Mouse (Mus musculus): ENCODE measurements around the gene Kiss1r. TPM values are rescaled to one million over a fixed set of nuclear protein-coding genes. Genes with fewer than 3 reads are reported as not detected.

Gene Kiss1r
- polyA plus RNA-seq, 1 experiment: 5.9 TPM

DNA sequence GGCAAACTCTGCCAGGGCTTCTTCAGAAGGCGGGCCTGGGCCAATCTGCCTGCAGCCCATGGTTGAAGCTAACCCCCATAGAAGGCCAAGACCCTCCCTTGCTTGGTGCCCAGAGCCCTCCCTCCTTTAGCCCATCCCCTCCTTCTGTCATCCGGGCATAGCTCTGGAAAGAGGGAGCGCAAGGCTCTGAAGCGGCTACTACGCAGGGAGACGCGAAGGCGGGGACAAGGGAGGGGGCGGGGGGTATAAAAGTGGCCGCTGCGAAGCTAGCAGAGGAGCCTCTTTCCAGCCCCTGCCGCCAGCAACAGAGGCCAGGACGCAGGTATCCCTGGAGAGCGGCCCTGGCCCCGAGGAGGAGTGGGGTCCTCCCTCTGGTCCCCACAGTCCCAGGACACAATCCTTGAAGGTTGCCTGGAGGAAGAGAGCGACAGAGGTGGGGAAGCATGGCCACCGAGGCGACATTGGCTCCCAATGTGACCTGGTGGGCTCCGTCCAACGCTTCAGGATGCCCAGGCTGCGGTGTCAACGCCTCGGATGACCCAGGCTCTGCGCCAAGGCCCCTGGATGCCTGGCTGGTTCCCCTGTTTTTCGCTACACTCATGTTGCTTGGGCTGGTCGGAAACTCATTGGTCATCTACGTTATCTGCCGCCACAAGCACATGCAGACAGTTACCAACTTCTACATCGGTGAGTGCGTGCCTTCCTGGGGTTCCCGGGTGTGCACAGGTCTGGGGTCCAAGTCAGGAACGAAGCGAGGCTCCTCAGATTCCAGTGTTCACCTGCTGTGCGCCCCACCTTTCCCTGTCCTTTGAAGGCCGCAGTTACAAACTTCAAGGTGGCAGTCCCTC, 1.7 kb downstream of the Kiss1r start:
- H3K27me3 ChIP-seq (ENCODE audit: control insufficient read depth, insufficient read depth, low read length): peaks cover 12% of the 10 kb centered on the region; the same call in 1 of the 2 replicates
- 60% methylated on average over 35 of the region's 35 CpGs for WGBS
- peaks cover 30% of the 10 kb centered on the region for H3K4me1 ChIP-seq (ENCODE audit: control insufficient read depth, insufficient read depth, insufficient read length, low read length)
- H3K4me3 ChIP-seq (ENCODE audit: low read depth, low read length): peak overlapping the region; percentile 48
- H3K36me3 ChIP-seq (ENCODE audit: control insufficient read depth, insufficient read depth, low read length): no peaks in the 10 kb centered on the region
- TF ChIP-seq POLR2A (IDR thresholded peaks at IDR 0.05; ENCODE audit: low read depth, low read length): no peak
- no peak for TF ChIP-seq CTCF (IDR thresholded peaks at IDR 0.05; ENCODE audit: extremely low read depth, insufficient read length, insufficient replicate concordance, low read depth, low read length)
- no peak overlapping the region for H3K27ac ChIP-seq (ENCODE audit: insufficient read depth, low read depth, low read length)

DNA sequence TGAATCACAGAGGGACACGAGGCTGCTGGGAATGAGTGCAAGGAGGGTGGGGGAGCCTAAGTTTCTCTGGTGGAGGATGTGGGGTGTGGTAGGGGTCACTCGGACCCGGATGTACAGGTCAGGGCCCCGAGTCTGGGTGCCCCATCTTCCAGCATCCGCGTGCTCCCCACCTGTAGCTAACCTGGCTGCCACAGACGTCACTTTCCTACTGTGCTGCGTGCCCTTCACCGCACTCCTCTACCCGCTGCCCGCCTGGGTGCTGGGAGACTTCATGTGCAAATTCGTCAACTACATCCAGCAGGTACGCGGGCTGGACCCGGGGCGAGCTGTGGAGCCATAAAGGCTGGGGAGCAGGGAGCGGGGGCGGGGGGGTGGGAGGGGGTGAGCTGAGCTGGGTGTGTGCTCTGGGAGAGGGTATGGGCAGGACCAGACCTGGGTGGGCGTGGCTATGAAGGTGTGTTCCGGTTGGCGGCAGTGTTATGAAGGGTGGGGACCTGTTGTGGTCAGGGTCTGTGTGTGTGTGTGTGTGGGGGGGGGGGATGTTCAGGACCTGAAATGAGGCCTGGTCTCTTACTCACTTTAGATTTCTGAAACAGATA, 2.6 kb downstream of the Kiss1r start:
- WGBS: 12% methylated on average over 21 of the region's 21 CpGs
- TF ChIP-seq CTCF (IDR thresholded peaks at IDR 0.05; ENCODE audit: extremely low read depth, insufficient read length, insufficient replicate concordance, low read depth, low read length): no peak
- TF ChIP-seq POLR2A (IDR thresholded peaks at IDR 0.05; ENCODE audit: low read depth, low read length): no peak
- peaks cover 28% of the 10 kb centered on the region for H3K4me1 ChIP-seq (ENCODE audit: control insufficient read depth, insufficient read depth, insufficient read length, low read length)

DNA sequence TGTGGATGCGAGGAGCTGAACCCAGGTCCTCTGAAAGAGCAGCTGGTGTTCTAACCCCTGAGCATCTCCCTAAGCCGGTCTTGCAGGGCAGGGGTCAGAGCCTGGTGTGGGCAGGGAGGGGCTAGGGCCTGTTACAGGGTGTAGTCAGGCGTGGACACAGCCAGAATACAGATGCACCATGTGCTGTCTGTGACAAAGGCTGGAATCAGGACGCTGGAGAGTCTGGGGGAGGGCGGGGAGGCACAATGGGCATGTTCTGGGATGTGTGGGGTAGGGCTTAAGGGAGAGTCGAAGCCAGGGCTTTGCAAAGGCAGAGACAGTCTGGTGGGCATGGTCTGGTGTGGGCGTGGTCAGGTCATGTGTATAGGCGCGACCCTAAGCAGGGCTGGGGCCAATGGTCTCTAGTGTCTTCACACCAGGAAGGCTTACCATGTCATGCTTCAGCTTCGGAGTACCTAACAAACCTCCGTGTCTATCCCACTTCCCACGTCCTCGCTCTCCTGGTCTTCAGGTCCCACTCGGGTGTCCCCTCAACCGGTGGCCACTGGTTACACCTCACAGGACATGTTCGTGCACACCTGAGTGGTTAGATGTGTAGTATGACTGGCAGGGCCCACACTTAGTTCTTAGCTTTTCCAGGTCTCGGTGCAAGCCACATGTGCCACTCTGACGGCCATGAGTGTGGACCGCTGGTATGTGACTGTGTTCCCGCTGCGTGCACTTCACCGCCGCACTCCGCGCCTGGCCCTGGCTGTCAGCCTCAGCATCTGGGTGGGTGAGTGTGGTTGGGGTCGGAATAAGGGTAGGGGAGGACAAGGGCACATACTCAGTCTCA, 3.5 kb downstream of the Kiss1r start:
- Histone ChIP-seq H3K4me1 (ENCODE audit: control insufficient read depth, insufficient read depth, insufficient read length, low read length) (peaks cover 22% of the 10 kb centered on the region), H3K27me3 (ENCODE audit: control insufficient read depth, insufficient read depth, low read length) (peaks cover 12% of the 10 kb centered on the region; the same call in 1 of the 2 replicates), H3K36me3 (ENCODE audit: control insufficient read depth, insufficient read depth, low read length) (no peaks in the 10 kb centered on the region), H3K27ac (ENCODE audit: insufficient read depth, low read depth, low read length) (no peak overlapping the region), H3K4me3 (ENCODE audit: low read depth, low read length) (no peak overlapping the region)
- 42% methylated on average over 26 of the region's 26 CpGs for WGBS
- no peak for TF ChIP-seq POLR2A (IDR thresholded peaks at IDR 0.05; ENCODE audit: low read depth, low read length)
- TF ChIP-seq CTCF (IDR thresholded peaks at IDR 0.05; ENCODE audit: extremely low read depth, insufficient read length, insufficient replicate concordance, low read depth, low read length): no peak

More for the DNA sequence above, 2.6 kb downstream of the Kiss1r start:
- Histone ChIP-seq H3K27ac (ENCODE audit: insufficient read depth, low read depth, low read length) (no peak overlapping the region), H3K36me3 (ENCODE audit: control insufficient read depth, insufficient read depth, low read length) (no peaks in the 10 kb centered on the region), H3K27me3 (ENCODE audit: control insufficient read depth, insufficient read depth, low read length) (peaks cover 12% of the 10 kb centered on the region; the same call in 1 of the 2 replicates), H3K4me3 (ENCODE audit: low read depth, low read length) (0 out of 2 replicates have a peak overlapping the region, but pooled peaks have one; percentile 4)

DNA sequence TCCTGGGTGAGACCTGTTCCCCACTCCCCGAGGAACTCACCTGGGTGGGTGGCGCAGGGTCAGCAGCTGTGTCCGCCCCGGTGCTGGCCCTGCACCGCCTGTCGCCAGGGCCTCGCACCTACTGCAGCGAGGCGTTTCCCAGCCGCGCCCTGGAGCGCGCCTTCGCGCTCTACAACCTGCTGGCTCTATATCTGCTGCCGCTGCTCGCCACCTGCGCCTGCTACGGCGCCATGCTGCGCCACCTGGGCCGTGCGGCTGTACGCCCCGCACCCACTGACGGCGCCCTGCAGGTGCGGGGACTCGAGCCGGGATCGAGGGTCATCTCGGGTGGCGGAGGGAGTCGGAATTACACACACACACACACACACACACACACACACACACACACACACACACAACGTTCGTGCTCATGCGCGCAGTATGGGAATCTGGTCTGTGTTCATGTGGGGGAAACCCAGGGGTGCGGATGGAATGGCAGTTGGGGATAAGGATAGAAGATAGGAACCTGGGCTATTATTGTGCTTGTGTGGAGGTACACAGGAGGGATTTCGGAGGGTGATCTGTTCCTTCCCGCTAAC, 4.3 kb downstream of the Kiss1r start, which contains the start of gene R3hdm4:
TSS of gene R3hdm4 (minus strand) at position 251 of the 578 bp plus-strand sequence.
- Histone ChIP-seq H3K4me1 (ENCODE audit: control insufficient read depth, insufficient read depth, insufficient read length, low read length) (peaks cover 19% of the 10 kb centered on the region), H3K4me3 (ENCODE audit: low read depth, low read length) (peak within 1 kb of the TSS; percentile 35), H3K36me3 (ENCODE audit: control insufficient read depth, insufficient read depth, low read length) (no peaks in the 10 kb centered on the region), H3K27ac (ENCODE audit: insufficient read depth, low read depth, low read length) (no peak within 1 kb of the TSS), H3K27me3 (ENCODE audit: control insufficient read depth, insufficient read depth, low read length) (peaks cover 12% of the 10 kb centered on the region; the same call in 1 of the 2 replicates)
- no peak for TF ChIP-seq CTCF (IDR thresholded peaks at IDR 0.05; ENCODE audit: extremely low read depth, insufficient read length, insufficient replicate concordance, low read depth, low read length)
- TF ChIP-seq POLR2A (IDR thresholded peaks at IDR 0.05; ENCODE audit: low read depth, low read length): no peak
- 2% methylated on average over 41 of the region's 41 CpGs for WGBS

DNA sequence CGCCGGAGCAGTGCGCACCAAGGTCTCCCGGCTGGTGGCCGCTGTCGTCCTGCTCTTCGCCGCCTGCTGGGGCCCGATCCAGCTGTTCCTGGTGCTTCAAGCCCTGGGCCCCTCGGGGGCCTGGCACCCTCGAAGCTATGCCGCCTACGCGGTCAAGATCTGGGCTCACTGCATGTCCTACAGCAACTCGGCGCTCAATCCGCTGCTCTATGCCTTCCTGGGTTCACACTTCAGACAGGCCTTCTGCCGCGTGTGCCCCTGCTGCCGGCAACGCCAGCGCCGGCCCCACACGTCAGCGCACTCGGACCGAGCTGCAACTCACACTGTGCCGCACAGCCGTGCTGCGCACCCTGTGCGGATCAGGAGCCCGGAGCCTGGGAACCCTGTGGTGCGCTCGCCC, 4.8 kb downstream of the Kiss1r start:
- 23% methylated on average over 34 of the region's 34 CpGs for WGBS
- no peak overlapping the region for H3K27ac ChIP-seq (ENCODE audit: insufficient read depth, low read depth, low read length)
- peaks cover 12% of the 10 kb centered on the region; the same call in 1 of the 2 replicates for H3K27me3 ChIP-seq (ENCODE audit: control insufficient read depth, insufficient read depth, low read length)
- 0 out of 2 replicates have a peak overlapping the region, but pooled peaks have one; percentile 35 for H3K4me3 ChIP-seq (ENCODE audit: low read depth, low read length)
- no peak for TF ChIP-seq POLR2A (IDR thresholded peaks at IDR 0.05; ENCODE audit: low read depth, low read length)
- no peak for TF ChIP-seq CTCF (IDR thresholded peaks at IDR 0.05; ENCODE audit: extremely low read depth, insufficient read length, insufficient replicate concordance, low read depth, low read length)
- peaks cover 20% of the 10 kb centered on the region for H3K4me1 ChIP-seq (ENCODE audit: control insufficient read depth, insufficient read depth, insufficient read length, low read length)
- no peaks in the 10 kb centered on the region for H3K36me3 ChIP-seq (ENCODE audit: control insufficient read depth, insufficient read depth, low read length)

DNA sequence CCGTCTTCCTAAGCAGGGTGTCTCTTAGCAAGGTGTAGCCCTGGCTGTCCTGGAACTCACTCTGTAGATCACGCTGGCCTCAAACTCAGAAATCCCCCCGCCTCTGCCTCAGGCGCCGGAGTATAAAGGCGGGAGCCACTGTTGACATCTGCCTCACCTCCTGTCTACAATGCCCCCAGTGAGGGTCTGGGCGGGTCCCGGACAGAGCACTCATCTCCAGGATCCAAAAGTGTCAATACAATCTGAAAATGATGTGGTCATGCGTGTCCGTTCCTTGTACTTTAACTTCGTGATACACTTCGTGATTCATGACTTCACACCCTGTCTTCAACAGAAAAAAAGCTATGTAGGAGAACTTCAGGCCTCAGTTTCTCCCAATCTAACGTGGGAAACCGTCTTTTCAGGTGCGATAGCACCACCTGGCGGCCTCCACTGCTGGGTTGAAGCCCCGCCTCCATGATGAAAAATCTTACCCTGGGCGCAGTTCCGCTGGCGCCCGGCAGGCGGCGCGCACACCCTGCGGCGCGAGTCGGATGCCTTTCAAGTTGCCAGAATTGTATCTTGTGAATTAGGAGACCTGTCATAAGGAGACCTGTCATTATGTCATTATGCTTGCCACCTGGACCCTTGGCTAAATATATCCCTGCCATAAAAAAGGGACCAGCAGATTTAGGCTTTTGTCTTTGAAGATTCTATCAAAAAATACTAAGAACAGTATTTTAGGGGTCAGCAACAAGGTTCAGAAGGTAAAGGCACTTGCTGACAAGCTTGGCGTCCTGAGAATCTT, 8.4 kb downstream of the Kiss1r start:
- H3K27me3 ChIP-seq (ENCODE audit: control insufficient read depth, insufficient read depth, low read length): peaks cover 18% of the 10 kb centered on the region

More for the DNA sequence above, 8.4 kb downstream of the Kiss1r start:
- WGBS: 14% methylated on average over 29 of the region's 29 CpGs
- H3K4me1 ChIP-seq (ENCODE audit: control insufficient read depth, insufficient read depth, insufficient read length, low read length): peaks cover 16% of the 10 kb centered on the region
- TF ChIP-seq POLR2A (IDR thresholded peaks at IDR 0.05; ENCODE audit: low read depth, low read length) (no peak), CTCF (IDR thresholded peaks at IDR 0.05; ENCODE audit: extremely low read depth, insufficient read length, insufficient replicate concordance, low read depth, low read length) (peak; percentile 100)
- no peaks in the 10 kb centered on the region for H3K36me3 ChIP-seq (ENCODE audit: control insufficient read depth, insufficient read depth, low read length)
- no peak overlapping the region for H3K4me3 ChIP-seq (ENCODE audit: low read depth, low read length)
- H3K27ac ChIP-seq (ENCODE audit: insufficient read depth, low read depth, low read length): peak overlapping the region; percentile 74
